Mouse (Mus musculus): ENCODE data around the gene Gm5148. TPM values are rescaled to one million over a fixed set of nuclear protein-coding genes. Genes with fewer than 3 reads are reported as not detected.

Gm5148 gene
- polyA plus RNA-seq, 1 experiment from 2014 or later, result 6.0 TPM

DNA sequence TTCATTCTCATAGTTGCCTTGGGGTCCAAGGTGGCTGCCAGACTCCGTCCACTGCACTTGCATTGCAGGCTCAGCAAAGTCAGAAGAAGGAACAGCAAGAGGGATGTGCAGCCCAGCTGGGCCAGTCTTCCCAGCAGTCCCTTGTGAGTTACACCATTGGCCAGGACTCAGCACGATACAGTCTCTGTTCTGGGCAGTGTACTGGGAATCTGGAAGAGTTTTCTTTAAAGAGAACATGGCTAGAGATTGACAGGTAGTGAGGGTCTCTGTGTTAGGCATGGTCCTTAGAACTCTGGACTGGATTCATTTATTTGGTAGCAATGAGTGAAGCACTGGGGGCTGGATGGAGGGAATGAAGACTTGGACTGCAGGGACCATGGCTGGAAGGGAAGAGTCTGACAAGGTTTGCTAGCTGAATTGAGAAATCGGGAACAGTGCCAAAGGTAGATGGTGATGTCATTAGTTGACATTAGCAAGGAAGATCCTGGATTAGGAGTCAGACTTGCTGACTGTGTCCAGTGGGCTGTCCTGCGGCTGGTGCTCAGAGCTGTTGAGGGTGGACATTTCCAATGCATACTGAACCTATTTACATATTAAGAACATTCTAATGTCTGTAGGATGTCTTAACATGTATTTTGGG lies 2.3 kb upstream of the Gm5148 start:
- no peak for ATAC-seq (ENCODE audit: low read depth)
- Histone ChIP-seq H3K36me3 (ENCODE audit: control insufficient read depth, insufficient read depth, low read length) (no peaks in the 10 kb centered on the region), H3K9me3 (ENCODE audit: control insufficient read depth, low read length) (no peaks in the 10 kb centered on the region), H3K4me2 (ENCODE audit: low read depth, low read length) (no peak overlapping the region), H3K27me3 (ENCODE audit: control insufficient read depth, insufficient read depth, low read depth, low read length) (peaks cover 8% of the 10 kb centered on the region; the same call in 1 of the 2 replicates), H3K27ac (ENCODE audit: low read length) (no peak overlapping the region), H3K4me3 (ENCODE audit: low read length) (no peak overlapping the region), H3K4me1 (replicated peaks; ENCODE audit: control insufficient read depth, insufficient read depth, low read length) (peaks cover 31% of the 10 kb centered on the region), H3K9ac (ENCODE audit: low read length) (no peak overlapping the region)
- 62% methylated on average over 4 of the region's 4 CpGs for WGBS

DNA sequence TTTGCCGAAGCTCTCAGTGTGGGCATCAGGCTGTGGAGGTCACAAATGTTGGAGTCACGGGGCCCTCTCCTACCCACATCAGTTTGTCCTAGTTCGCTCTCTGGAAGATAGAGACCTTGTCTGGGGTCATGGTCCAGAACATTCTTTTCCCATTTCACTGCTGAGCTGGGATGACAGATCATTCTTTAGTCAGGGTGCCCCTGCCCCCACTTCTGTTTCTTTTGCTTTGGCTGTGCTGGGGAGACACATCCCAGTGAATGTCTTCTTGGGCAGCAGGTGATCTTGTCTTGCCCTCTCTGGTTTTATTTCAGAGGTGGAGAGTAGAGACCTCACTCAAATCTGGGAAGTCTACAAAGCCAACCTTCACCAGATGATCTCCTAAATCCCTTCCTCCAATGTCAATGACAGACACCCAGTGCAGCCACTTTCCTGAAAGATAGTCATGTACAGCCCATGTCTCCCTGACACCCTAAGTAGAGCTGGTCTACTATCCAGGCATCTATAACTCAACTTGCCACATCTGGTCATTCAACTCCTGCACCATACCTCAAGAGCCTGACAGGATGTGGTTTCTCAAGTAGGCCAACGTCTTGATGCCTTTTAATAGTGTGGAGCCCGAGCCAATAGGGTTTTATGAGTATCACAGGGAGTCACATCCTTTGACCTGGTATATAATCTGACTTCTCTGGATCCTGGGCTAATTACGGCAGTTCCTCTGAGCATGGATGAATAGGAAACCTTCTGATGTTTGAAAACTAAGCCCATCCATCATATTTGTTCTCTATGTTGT lies 851 bp upstream of the Gm5148 start:
- no peak overlapping the region for H3K4me3 ChIP-seq (ENCODE audit: low read length)
- H3K27ac ChIP-seq (ENCODE audit: low read length), result peak overlapping the region; percentile 79
- no peaks in the 10 kb centered on the region for H3K36me3 ChIP-seq (ENCODE audit: control insufficient read depth, insufficient read depth, low read length)
- peaks cover 31% of the 10 kb centered on the region for H3K4me1 ChIP-seq (replicated peaks; ENCODE audit: control insufficient read depth, insufficient read depth, low read length)
- H3K9ac ChIP-seq (ENCODE audit: low read length), result peak overlapping the region; percentile 48
- peak overlapping the region; percentile 57 for H3K4me2 ChIP-seq (ENCODE audit: low read depth, low read length)
- no peak for ATAC-seq (ENCODE audit: low read depth)
- 70% methylated on average over 6 of the region's 6 CpGs for WGBS
- peaks cover 8% of the 10 kb centered on the region; the same call in 1 of the 2 replicates for H3K27me3 ChIP-seq (ENCODE audit: control insufficient read depth, insufficient read depth, low read depth, low read length)
- no peaks in the 10 kb centered on the region for H3K9me3 ChIP-seq (ENCODE audit: control insufficient read depth, low read length)

GRCm38 (mm10) chr3:37723662-37724170 lies 574 bp downstream of the Gm5148 start:
- Histone ChIP-seq H3K36me3 (ENCODE audit: control insufficient read depth, insufficient read depth, low read length) (no peaks in the 10 kb centered on the region), H3K4me3 (ENCODE audit: low read length) (peak overlapping the region; percentile 45), H3K27ac (ENCODE audit: low read length) (peak overlapping the region; percentile 98), H3K4me2 (ENCODE audit: low read depth, low read length) (peak overlapping the region; percentile 57), H3K9ac (ENCODE audit: low read length) (peak overlapping the region; percentile 68), H3K9me3 (ENCODE audit: control insufficient read depth, low read length) (no peaks in the 10 kb centered on the region), H3K4me1 (replicated peaks; ENCODE audit: control insufficient read depth, insufficient read depth, low read length) (peaks cover 23% of the 10 kb centered on the region), H3K27me3 (ENCODE audit: control insufficient read depth, insufficient read depth, low read depth, low read length) (peaks cover 8% of the 10 kb centered on the region; the same call in 1 of the 2 replicates)
- 6% methylated on average over 17 of the region's 17 CpGs for WGBS
- peak; percentile 67 for ATAC-seq (ENCODE audit: low read depth)

GRCm38 (mm10) chr3:37723061-37723521 lies 1.2 kb downstream of the Gm5148 start:
- Histone ChIP-seq H3K27ac (ENCODE audit: low read length) (peak overlapping the region; percentile 98), H3K27me3 (ENCODE audit: control insufficient read depth, insufficient read depth, low read depth, low read length) (peaks cover 8% of the 10 kb centered on the region; the same call in 1 of the 2 replicates), H3K9ac (ENCODE audit: low read length) (peak overlapping the region; percentile 68), H3K4me1 (replicated peaks; ENCODE audit: control insufficient read depth, insufficient read depth, low read length) (peaks cover 19% of the 10 kb centered on the region), H3K4me2 (ENCODE audit: low read depth, low read length) (peak overlapping the region; percentile 57), H3K36me3 (ENCODE audit: control insufficient read depth, insufficient read depth, low read length) (no peaks in the 10 kb centered on the region), H3K9me3 (ENCODE audit: control insufficient read depth, low read length) (no peaks in the 10 kb centered on the region), H3K4me3 (ENCODE audit: low read length) (peak overlapping the region; percentile 45)
- 16% methylated on average over 11 of the region's 11 CpGs for WGBS
- peak; percentile 32 for ATAC-seq (ENCODE audit: low read depth)

GRCm38 (mm10) chr3:37722487-37723060 lies 1.7 kb downstream of the Gm5148 start:
- H3K36me3 ChIP-seq (ENCODE audit: control insufficient read depth, insufficient read depth, low read length), result no peaks in the 10 kb centered on the region
- H3K9ac ChIP-seq (ENCODE audit: low read length), result peak overlapping the region; percentile 68
- H3K4me2 ChIP-seq (ENCODE audit: low read depth, low read length), result peak overlapping the region; percentile 57
- H3K9me3 ChIP-seq (ENCODE audit: control insufficient read depth, low read length), result no peaks in the 10 kb centered on the region
- WGBS, result 48% methylated on average over 12 of the region's 12 CpGs
- H3K4me3 ChIP-seq (ENCODE audit: low read length), result peak overlapping the region; percentile 45
- H3K4me1 ChIP-seq (replicated peaks; ENCODE audit: control insufficient read depth, insufficient read depth, low read length), result peaks cover 19% of the 10 kb centered on the region
- peak overlapping the region; percentile 98 for H3K27ac ChIP-seq (ENCODE audit: low read length)
- H3K27me3 ChIP-seq (ENCODE audit: control insufficient read depth, insufficient read depth, low read depth, low read length), result peaks cover 8% of the 10 kb centered on the region; the same call in 1 of the 2 replicates
- no peak for ATAC-seq (ENCODE audit: low read depth)

- H3K9me3 ChIP-seq (ENCODE audit: control insufficient read depth, low read length), result no peaks in the 10 kb centered on the region
- ATAC-seq (ENCODE audit: low read depth), result peak; percentile 73
- no peak overlapping the region for H3K9ac ChIP-seq (ENCODE audit: low read length)
- peak overlapping the region; percentile 69 for H3K27ac ChIP-seq (ENCODE audit: low read length)
- WGBS, result 41% methylated on average over 2 of the region's 2 CpGs
- H3K4me2 ChIP-seq (ENCODE audit: low read depth, low read length), result no peak overlapping the region
- no peak overlapping the region for H3K4me3 ChIP-seq (ENCODE audit: low read length)
- H3K27me3 ChIP-seq (ENCODE audit: control insufficient read depth, insufficient read depth, low read depth, low read length), result no peaks in the 10 kb centered on the region
- peaks cover 8% of the 10 kb centered on the region; the same call in 1 of the 2 replicates for H3K4me1 ChIP-seq (replicated peaks; ENCODE audit: control insufficient read depth, insufficient read depth, low read length)
- no peaks in the 10 kb centered on the region for H3K36me3 ChIP-seq (ENCODE audit: control insufficient read depth, insufficient read depth, low read length)
These were observed 7.3 kb downstream of the Gm5148 start for GRCm38 (mm10) chr3:37716992-37717391.

DNA sequence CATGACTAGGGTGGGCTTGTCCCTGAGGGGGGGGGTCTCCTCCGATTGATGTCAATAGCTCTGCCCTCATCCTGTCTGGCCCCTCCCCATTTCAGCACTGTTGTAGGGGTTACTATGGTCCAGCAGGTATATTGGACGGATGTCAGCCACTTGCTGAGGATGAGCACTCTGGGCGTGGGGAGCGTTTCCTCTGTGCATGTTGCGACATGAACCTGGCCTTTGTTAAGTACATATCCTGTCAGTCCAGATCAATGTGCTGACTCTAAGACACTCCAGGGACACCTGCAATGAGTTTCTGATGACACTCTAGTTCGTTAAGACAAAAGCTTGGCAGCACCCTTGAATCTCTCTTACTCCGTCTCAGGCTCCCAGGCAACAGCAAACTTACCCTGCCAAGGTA lies 8.6 kb downstream of the Gm5148 start:
- Histone ChIP-seq H3K36me3 (ENCODE audit: control insufficient read depth, insufficient read depth, low read length) (no peaks in the 10 kb centered on the region), H3K9me3 (ENCODE audit: control insufficient read depth, low read length) (no peaks in the 10 kb centered on the region), H3K4me2 (ENCODE audit: low read depth, low read length) (no peak overlapping the region), H3K27ac (ENCODE audit: low read length) (no peak overlapping the region), H3K27me3 (ENCODE audit: control insufficient read depth, insufficient read depth, low read depth, low read length) (no peaks in the 10 kb centered on the region), H3K4me3 (ENCODE audit: low read length) (no peak overlapping the region), H3K4me1 (replicated peaks; ENCODE audit: control insufficient read depth, insufficient read depth, low read length) (peaks cover 8% of the 10 kb centered on the region; the same call in 1 of the 2 replicates), H3K9ac (ENCODE audit: low read length) (no peak overlapping the region)
- no peak for ATAC-seq (ENCODE audit: low read depth)
- 79% methylated on average over 7 of the region's 7 CpGs for WGBS

DNA sequence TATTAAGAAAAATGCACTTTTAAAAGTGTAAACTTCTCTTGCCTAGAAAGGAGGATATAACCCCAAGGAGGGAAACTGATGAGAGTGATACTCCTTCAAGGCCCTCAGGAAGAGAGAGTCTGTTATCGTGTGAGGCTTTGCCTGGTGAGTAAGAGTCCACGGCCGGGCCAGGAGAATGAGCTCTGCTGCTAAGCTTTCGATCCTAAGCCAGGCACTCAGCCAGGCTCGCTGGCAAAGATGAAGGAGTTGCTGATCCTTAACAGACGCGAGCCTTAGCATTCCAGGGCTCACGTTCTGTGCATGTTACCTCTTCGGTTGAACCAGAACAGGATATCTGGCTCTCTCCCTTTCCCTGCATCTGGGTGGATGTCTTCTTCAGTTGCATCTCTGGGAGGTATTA lies 11.8 kb downstream of the Gm5148 start:
- 24% methylated on average over 9 of the region's 9 CpGs for WGBS
- Histone ChIP-seq H3K27ac (ENCODE audit: low read length) (peak overlapping the region; percentile 33), H3K4me2 (ENCODE audit: low read depth, low read length) (no peak overlapping the region), H3K27me3 (ENCODE audit: control insufficient read depth, insufficient read depth, low read depth, low read length) (no peaks in the 10 kb centered on the region), H3K9ac (ENCODE audit: low read length) (no peak overlapping the region), H3K4me1 (replicated peaks; ENCODE audit: control insufficient read depth, insufficient read depth, low read length) (peaks cover 8% of the 10 kb centered on the region; the same call in 1 of the 2 replicates), H3K36me3 (ENCODE audit: control insufficient read depth, insufficient read depth, low read length) (no peaks in the 10 kb centered on the region), H3K9me3 (ENCODE audit: control insufficient read depth, low read length) (no peaks in the 10 kb centered on the region), H3K4me3 (ENCODE audit: low read length) (no peak overlapping the region)
- ATAC-seq (ENCODE audit: low read depth), result peak; percentile 59

DNA sequence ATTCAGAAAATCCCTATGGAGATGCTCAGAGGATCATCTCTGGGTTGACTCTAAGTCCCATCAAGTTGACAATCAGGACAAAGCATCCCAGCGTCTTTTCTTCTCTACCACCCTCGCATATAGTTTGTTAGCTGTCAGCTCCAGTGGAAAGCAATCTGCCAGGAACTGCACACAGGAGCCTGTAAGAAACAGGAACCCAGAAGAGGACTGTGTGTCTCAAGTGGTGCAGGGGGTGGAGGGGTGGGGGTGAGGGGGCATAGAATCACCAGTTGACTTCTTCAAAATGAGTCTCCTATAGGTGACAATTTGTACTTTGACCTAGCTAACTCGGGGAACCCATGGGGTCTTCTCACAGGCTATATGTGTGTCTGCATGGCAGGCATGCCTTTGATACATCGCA lies 12.7 kb downstream of the Gm5148 start:
- Histone ChIP-seq H3K4me2 (ENCODE audit: low read depth, low read length) (no peak overlapping the region), H3K4me3 (ENCODE audit: low read length) (no peak overlapping the region), H3K27ac (ENCODE audit: low read length) (no peak overlapping the region), H3K27me3 (ENCODE audit: control insufficient read depth, insufficient read depth, low read depth, low read length) (no peaks in the 10 kb centered on the region), H3K36me3 (ENCODE audit: control insufficient read depth, insufficient read depth, low read length) (no peaks in the 10 kb centered on the region), H3K4me1 (replicated peaks; ENCODE audit: control insufficient read depth, insufficient read depth, low read length) (peaks cover 8% of the 10 kb centered on the region; the same call in 1 of the 2 replicates), H3K9me3 (ENCODE audit: control insufficient read depth, low read length) (no peaks in the 10 kb centered on the region), H3K9ac (ENCODE audit: low read length) (no peak overlapping the region)
- ATAC-seq (ENCODE audit: low read depth), result no peak
- WGBS, result 40% methylated on average over 4 of the region's 4 CpGs
